ENCODE assay signal across 14 mouse cellular contexts in genomic region chr6:36797066-36797655, GRCm38 (mm10). TPM values are rescaled to one million over a fixed set of nuclear protein-coding genes. Genes with fewer than 3 reads are reported as not detected.
DNase-seq lines count a peak whose midpoint lies in the region; ATAC-seq and TF ChIP-seq lines count a peak whose summit lies in the region.
"Had no signal": no experiment of that assay in that cellular context is flagged by ENCODE, and none has a peak within 500 bp of the region (broad histone marks: within the 10 kb centered on the region; RNA-seq: fewer than 3 reads in every experiment).

No protein-coding gene starts in this region.

- no peak overlapping the region for H3K4me3 ChIP-seq in layer of hippocampus, adult 2 months
- no peak overlapping the region for H3K4me3 ChIP-seq in forebrain, embryonic 13.5 days
- no peak overlapping the region for H3K4me3 ChIP-seq in hindbrain, embryonic 12.5 days
- H3K4me3 ChIP-seq in neural tube, embryonic 12.5 days = no peak overlapping the region
- H3K4me3 ChIP-seq: heart, adult 2 months; intestine, embryonic 15.5 days; liver, embryonic 13.5 days had no signal

- no peaks in the 10 kb centered on the region for H3K9me3 ChIP-seq in forebrain, embryonic 13.5 days (replicated peaks)
- no peaks in the 10 kb centered on the region for H3K9me3 ChIP-seq in hindbrain, embryonic 12.5 days (replicated peaks)
- no peaks in the 10 kb centered on the region for H3K9me3 ChIP-seq in neural tube, embryonic 12.5 days
- H3K9me3 ChIP-seq: intestine, embryonic 15.5 days; liver, embryonic 13.5 days had no signal

- no peak for TF ChIP-seq CTCF in layer of hippocampus, adult 2 months (conservative IDR thresholded peaks at IDR 0.05)

- H3K9ac ChIP-seq in forebrain, embryonic 13.5 days = no peak overlapping the region
- H3K9ac ChIP-seq in hindbrain, embryonic 12.5 days = no peak overlapping the region
- no peak overlapping the region for H3K9ac ChIP-seq in neural tube, embryonic 12.5 days
- H3K9ac ChIP-seq: intestine, embryonic 15.5 days; liver, embryonic 13.5 days had no signal

- H3K27me3 ChIP-seq in forebrain, embryonic 13.5 days = no peaks in the 10 kb centered on the region
- no peaks in the 10 kb centered on the region for H3K27me3 ChIP-seq in hindbrain, embryonic 12.5 days
- H3K27me3 ChIP-seq in neural tube, embryonic 12.5 days (replicated peaks) = no peaks in the 10 kb centered on the region
- H3K27me3 ChIP-seq: intestine, embryonic 15.5 days; liver, embryonic 13.5 days had no signal

- no peak overlapping the region for H3K4me2 ChIP-seq in forebrain, embryonic 13.5 days
- peak overlapping the region; percentile 15; the same call in 1 of the 2 replicates for H3K4me2 ChIP-seq in hindbrain, embryonic 12.5 days (replicated peaks)
- no peak overlapping the region for H3K4me2 ChIP-seq in neural tube, embryonic 12.5 days (replicated peaks)
- H3K4me2 ChIP-seq: intestine, embryonic 15.5 days; liver, embryonic 13.5 days had no signal

- H3K27ac ChIP-seq in layer of hippocampus, adult 2 months = peak overlapping the region; percentile 76
- no peak overlapping the region; the same call in 1 of the 2 replicates for H3K27ac ChIP-seq in forebrain, embryonic 13.5 days
- H3K27ac ChIP-seq in hindbrain, embryonic 12.5 days = peak overlapping the region; percentile 72
- H3K27ac ChIP-seq in neural tube, embryonic 12.5 days = peak overlapping the region; percentile 34; the same call in 1 of the 2 replicates
- H3K27ac ChIP-seq: heart, adult 2 months; intestine, embryonic 15.5 days; liver, embryonic 13.5 days had no signal

- H3K4me1 ChIP-seq in forebrain, embryonic 13.5 days = peaks cover 22% of the 10 kb centered on the region
- peaks cover 14% of the 10 kb centered on the region for H3K4me1 ChIP-seq in hindbrain, embryonic 12.5 days
- peaks cover 16% of the 10 kb centered on the region for H3K4me1 ChIP-seq in neural tube, embryonic 12.5 days
- H3K4me1 ChIP-seq: liver, embryonic 13.5 days had no signal

- WGBS in forebrain, embryonic 13.5 days = 14% methylated on average over 3 of the region's 3 CpGs
- 25% methylated on average over 3 of the region's 3 CpGs for WGBS in hindbrain, embryonic 12.5 days
- WGBS in neural tube, embryonic 12.5 days = 17% methylated on average over 3 of the region's 3 CpGs

- DNase-seq in layer of hippocampus, adult 2 months (ENCODE audit: low spot score in 2 of 2) = no peak
- DNase-seq in layer of hippocampus, adult 8-10 months (ENCODE audit: low spot score in 2 of 2) = no peak
- no peak for DNase-seq in urinary bladder, adult 2 months (ENCODE audit: low spot score)
- DNase-seq: adrenal gland, postnatal 14 days; cerebellum, postnatal 36 days; heart, adult 2 months; liver, embryonic 13.5 days; lung, postnatal 10 days; right cerebral cortex, postnatal 25 days had no signal

- no peaks in the 10 kb centered on the region; the same call in 1 of the 2 replicates for H3K36me3 ChIP-seq in forebrain, embryonic 13.5 days (ENCODE audit: poor library complexity, severe bottlenecking)
- H3K36me3 ChIP-seq in hindbrain, embryonic 12.5 days = no peaks in the 10 kb centered on the region
- no peaks in the 10 kb centered on the region; the same call in 1 of the 2 replicates for H3K36me3 ChIP-seq in neural tube, embryonic 12.5 days
- H3K36me3 ChIP-seq: intestine, embryonic 15.5 days; liver, embryonic 13.5 days had no signal

- peak; percentile 63; the same call in 1 of the 2 replicates for ATAC-seq in forebrain, embryonic 13.5 days
- peak; percentile 71 for ATAC-seq in hindbrain, embryonic 12.5 days (ENCODE audit: low FRiP score)
- peak; percentile 46 for ATAC-seq in neural tube, embryonic 12.5 days (ENCODE audit: low FRiP score, low read depth)
- ATAC-seq in CD4-positive, CD25-positive, alpha-beta regulatory T cell, adult 4 months = no peak
- ATAC-seq: intestine, embryonic 15.5 days had no signal

RNA-seq across cellular contexts. Expression of gene Ptn, which starts 12.9 kb away (rescaled TPM):
- 100 to 1,000 TPM; 217 to 220 TPM for total RNA-seq in layer of hippocampus, adult 2 months (2021)
- 100 to 1,000 TPM; 192 to 240 (median 216) TPM for total RNA-seq in layer of hippocampus, adult 8-10 months (2022)
- polyA plus RNA-seq in forebrain, embryonic 13.5 days (2015; fragmentation: Nextera tagmentation; extraction: Ambion mirVana) = 421 and 545 TPM in 2 replicates
- polyA plus RNA-seq in hindbrain, embryonic 12.5 days (2016; fragmentation: Nextera tagmentation; extraction: Ambion mirVana) = 500 and 546 TPM in 2 replicates
- 408 and 427 TPM in 2 replicates for polyA plus RNA-seq in neural tube, embryonic 12.5 days (2016; fragmentation: Nextera tagmentation; extraction: Ambion mirVana)
- polyA plus RNA-seq in CD4-positive, CD25-positive, alpha-beta regulatory T cell, adult 4 months (2017; shearing (Covaris generic)) = not detected
- 23.6 and 25.7 TPM in 2 replicates for polyA plus RNA-seq in urinary bladder, adult 2 months (2012; rRNA removed)

Comparison
In these comparisons a context has a peak if more than half of its experiments do, and no peak if none do; other contexts are left out.
1. RNA of gene Ptn, which starts 12.9 kb away (polyA plus RNA-seq): 421 to 545 TPM in forebrain, embryonic 13.5 days, 500 to 546 TPM in hindbrain, embryonic 12.5 days, 408 to 427 TPM in neural tube, embryonic 12.5 days and 23.6 to 25.7 TPM in urinary bladder, adult 2 months; not detected in CD4-positive, CD25-positive, alpha-beta regulatory T cell, adult 4 months; every median in the first group is over 10 times any median in the second.